Mouse (Mus musculus) spleen, adult 2 months (tissue): ENCODE data around the gene Clec16a.

Experiments
- CTCF ChIP-seq: fragments of 200-500 bp; IDR thresholded peaks from 2 replicates; pipeline ENCODE4 v1.5.1; 2011; ENCODE audit warnings: mild to moderate bottlenecking, inconsistent platforms; ENCODE audit not compliant: insufficient read depth, insufficient read length, insufficient replicate concordance; ENCODE audit errors: extremely low read depth
- POLR2A ChIP-seq: fragments of 200-500 bp; IDR thresholded peaks from 2 replicates; pipeline ENCODE4 v1.6.1; 2011; ENCODE audit warnings: low read depth, low read length, inconsistent platforms

- TF ChIP-seq CTCF (no peak), POLR2A (no peak)
These were observed 41.4 kb downstream of the Clec16a start for GRCm38 (mm10) chr16:10586546-10586945.
